Mouse (Mus musculus) kidney, adult 2 months (tissue): Measurements from ENCODE around the gene Hes2. TPM values are rescaled to one million over a fixed set of nuclear protein-coding genes. Genes with fewer than 3 reads are reported as not detected.

Source experiments
- DNase-seq: peaks from one replicate; pipeline ENCODE4 v3.0.0; 2021
- H3K27ac ChIP-seq: fragments of 200-500 bp; 2 replicates; pipeline ENCODE4 v1.5.1; 2012; ENCODE audit warnings: low read depth, low read length, control low read depth, inconsistent platforms; ENCODE audit not compliant: insufficient read depth
- H3K27me3 ChIP-seq: fragments of 200-500 bp; replicated peaks from 2 replicates; pipeline ENCODE4 v1.6.1; 2012; ENCODE audit warnings: mild to moderate bottlenecking, moderate library complexity, low read length, inconsistent platforms; ENCODE audit not compliant: control insufficient read depth, insufficient read depth
- H3K36me3 ChIP-seq: fragments of 200-500 bp; 2 replicates; pipeline ENCODE4 v1.6.1; 2012; ENCODE audit warnings: mild to moderate bottlenecking, moderate library complexity, low read length, inconsistent platforms; ENCODE audit not compliant: control insufficient read depth, insufficient read depth
- H3K4me1 ChIP-seq: fragments of 200-500 bp; 2 replicates; pipeline ENCODE4 v1.6.1; 2011; ENCODE audit warnings: low read length; ENCODE audit not compliant: control insufficient read depth, insufficient read depth
- H3K4me3 ChIP-seq: fragments of 200-500 bp; 2 replicates; pipeline ENCODE4 v1.5.1; 2011; ENCODE audit warnings: mild to moderate bottlenecking, low read depth, low read length, control low read depth; ENCODE audit not compliant: insufficient read depth
- CTCF ChIP-seq: fragments of 200-500 bp; conservative IDR thresholded peaks from 2 replicates; pipeline ENCODE4 v1.5.1; 2011; ENCODE audit warnings: low read depth, mild to moderate bottlenecking, control low read depth, low read length, moderate library complexity, mixed read lengths; ENCODE audit not compliant: insufficient read depth, insufficient read length
- POLR2A ChIP-seq: fragments of 200-500 bp; IDR thresholded peaks from one replicate; pipeline ENCODE4 v1.6.1; 2011; ENCODE audit warnings: low read depth, low read length, control low read depth
- WGBS: fragments of 180-500 bp; shearing (Covaris S2); methylation state at CpG from one replicate; pipeline ENCODE4 v1.1.7; 2018; 5-methylcytosine and 5-hydroxymethylcytosine counted together
- polyA plus RNA-seq: library from polyadenylated mRNA; depleted of rRNA; stranded (reverse); fragments of >200 nt; gene quantifications from 2 replicates; pipeline ENCODE4 v1.2.3, GENCODE M21; 2012; rRNA removed

Gene Hes2
- 0.81 and 1.0 TPM in 2 replicates for polyA plus RNA-seq

GRCm38 (mm10) chr4:152158585-152159284 is at the start of gene Hes2:
Gene Hes2, plus strand, starts transcription at chr4:152158867.
- no peaks in the 10 kb centered on the region for H3K36me3 ChIP-seq
- H3K4me1 ChIP-seq, result peaks cover 18% of the 10 kb centered on the region
- WGBS, result 5% methylated on average over 35 of the region's 35 CpGs
- H3K4me3 ChIP-seq, result no peak within 1 kb of the TSS
- DNase-seq, result peak; percentile 63
- no peak within 1 kb of the TSS for H3K27ac ChIP-seq
- no peaks in the 10 kb centered on the region for H3K27me3 ChIP-seq
- TF ChIP-seq POLR2A, result no peak
- no peak for TF ChIP-seq CTCF

GRCm38 (mm10) chr4:152109509-152109908 is 49.2 kb upstream of the Hes2 start:
- Histone ChIP-seq H3K36me3 (peaks cover 9% of the 10 kb centered on the region), H3K4me1 (peaks cover 7% of the 10 kb centered on the region; the same call in 1 of the 2 replicates), H3K4me3 (no peak overlapping the region), H3K27me3 (no peaks in the 10 kb centered on the region), H3K27ac (no peak overlapping the region)
- 64% methylated on average over 3 of the region's 3 CpGs for WGBS
- no peak for DNase-seq
- TF ChIP-seq CTCF, result 0 out of 2 replicates have a peak, but pooled peaks have one; percentile 10
- no peak for TF ChIP-seq POLR2A

- 90% methylated on average over 4 of the region's 4 CpGs for WGBS
- Histone ChIP-seq H3K4me1 (peaks cover 7% of the 10 kb centered on the region; the same call in 1 of the 2 replicates), H3K27ac (no peak overlapping the region), H3K36me3 (peaks cover 9% of the 10 kb centered on the region), H3K4me3 (no peak overlapping the region), H3K27me3 (no peaks in the 10 kb centered on the region)
- no peak for TF ChIP-seq POLR2A
- no peak for TF ChIP-seq CTCF
- DNase-seq, result no peak
Measured at GRCm38 (mm10) chr4:152110689-152111088, 48.0 kb upstream of the Hes2 start.

- Histone ChIP-seq H3K27ac (no peak overlapping the region), H3K4me3 (no peak overlapping the region), H3K36me3 (peaks cover 9% of the 10 kb centered on the region), H3K27me3 (no peaks in the 10 kb centered on the region), H3K4me1 (peaks cover 7% of the 10 kb centered on the region; the same call in 1 of the 2 replicates)
- DNase-seq, result no peak
- TF ChIP-seq CTCF, result no peak
- TF ChIP-seq POLR2A, result no peak
- WGBS, result 74% methylated on average over 9 of the region's 9 CpGs
Measured at GRCm38 (mm10) chr4:152112329-152112728, 46.3 kb upstream of the Hes2 start.

GRCm38 (mm10) chr4:152114080-152114479 is 44.6 kb upstream of the Hes2 start:
- H3K4me1 ChIP-seq, result peaks cover 1% of the 10 kb centered on the region; the same call in 1 of the 2 replicates
- H3K27ac ChIP-seq, result no peak overlapping the region
- peaks cover 9% of the 10 kb centered on the region for H3K36me3 ChIP-seq
- no peak overlapping the region for H3K4me3 ChIP-seq
- no peaks in the 10 kb centered on the region for H3K27me3 ChIP-seq
- DNase-seq, result no peak
- 84% methylated on average over 16 of the region's 16 CpGs for WGBS
- TF ChIP-seq CTCF (no peak), POLR2A (no peak)

- TF ChIP-seq POLR2A (no peak), CTCF (no peak)
- Histone ChIP-seq H3K4me3 (no peak within 1 kb of the TSS), H3K27ac (no peak within 1 kb of the TSS), H3K4me1 (no peaks in the 10 kb centered on the region; the same call in 1 of the 2 replicates), H3K36me3 (peaks cover 5% of the 10 kb centered on the region; the same call in 1 of the 2 replicates), H3K27me3 (no peaks in the 10 kb centered on the region)
- 21% methylated on average over 30 of the region's 30 CpGs for WGBS
- DNase-seq, result no peak
Measured at GRCm38 (mm10) chr4:152115921-152116612, 42.6 kb upstream of the Hes2 start, which contains the start of gene Tnfrsf25. Gene Tnfrsf25, plus strand, starts transcription at chr4:152115934.

GRCm38 (mm10) chr4:152117538-152117937 is 41.1 kb upstream of the Hes2 start:
- Histone ChIP-seq H3K36me3 (peaks cover 5% of the 10 kb centered on the region; the same call in 1 of the 2 replicates), H3K27ac (no peak overlapping the region), H3K27me3 (no peaks in the 10 kb centered on the region), H3K4me3 (no peak overlapping the region), H3K4me1 (no peaks in the 10 kb centered on the region)
- TF ChIP-seq POLR2A, result no peak
- TF ChIP-seq CTCF, result no peak
- DNase-seq, result no peak
- 85% methylated on average over 9 of the region's 9 CpGs for WGBS
